Mouse (Mus musculus) T-helper 1 cell (primary cell): Measurements from ENCODE around the gene Hoxc8.

Experiments used
- in situ Hi-C: fragments of 300-600 bp; cut with MboI, MseI; formaldehyde crosslinking; loops from one replicate; pipeline ENCODE4 v1.15.1; 2025; ENCODE audit warnings: high pct_unique_total_duplicates

The Hoxc8 gene

GRCm38 (mm10) chr15:103006326-103006725 lies 15.9 kb downstream of the Hoxc8 start:
- in situ Hi-C loops = no loop called here

GRCm38 (mm10) chr15:103009265-103010111 lies 19.1 kb downstream of the Hoxc8 start:
- in situ Hi-C loops = no loop called here

- in situ Hi-C loops = no loop called here
Measured at GRCm38 (mm10) chr15:103010112-103010846, 19.9 kb downstream of the Hoxc8 start.

- in situ Hi-C loops = no loop called here
Measured at GRCm38 (mm10) chr15:103010847-103011555, 20.6 kb downstream of the Hoxc8 start.

GRCm38 (mm10) chr15:103011928-103012486 lies 21.6 kb downstream of the Hoxc8 start:
- in situ Hi-C loops = no loop called here

- in situ Hi-C loops = no loop called here
Measured at GRCm38 (mm10) chr15:103013238-103013984, 23.0 kb downstream of the Hoxc8 start.

GRCm38 (mm10) chr15:103014166-103015008 lies 24.0 kb downstream of the Hoxc8 start:
- in situ Hi-C loops = no loop called here

GRCm38 (mm10) chr15:103015009-103015399 lies 24.6 kb downstream of the Hoxc8 start:
- in situ Hi-C loops = no loop called here

GRCm38 (mm10) chr15:103015406-103016166 lies 25.2 kb downstream of the Hoxc8 start:
- in situ Hi-C loops = no loop called here

- in situ Hi-C loops = no loop called here
Measured at GRCm38 (mm10) chr15:103018636-103019035, 28.2 kb downstream of the Hoxc8 start, which contains the start of gene Hoxc4. Gene Hoxc4, plus strand, starts transcription at chr15:103018934.

- in situ Hi-C loops = no loop called here
Measured at GRCm38 (mm10) chr15:103020899-103021418, 30.6 kb downstream of the Hoxc8 start.

- in situ Hi-C loops = no loop called here
Measured at GRCm38 (mm10) chr15:103021544-103021943, 31.1 kb downstream of the Hoxc8 start.

- in situ Hi-C loops = no loop called here
Measured at GRCm38 (mm10) chr15:103024131-103024530, 33.7 kb downstream of the Hoxc8 start.

- in situ Hi-C loops = no loop called here
Measured at GRCm38 (mm10) chr15:103027266-103028235, 37.1 kb downstream of the Hoxc8 start.

- in situ Hi-C loops = no loop called here
Measured at GRCm38 (mm10) chr15:103028916-103029512, 38.6 kb downstream of the Hoxc8 start.

- in situ Hi-C loops = no loop called here
Measured at GRCm38 (mm10) chr15:103030142-103030541, 39.7 kb downstream of the Hoxc8 start.

GRCm38 (mm10) chr15:103032167-103032566 lies 41.8 kb downstream of the Hoxc8 start:
- in situ Hi-C loops = no loop called here
